Mouse (Mus musculus) T-cell, adult 2 months (primary cell): ENCODE data around the gene Pikfyve.

Experiments used
- DNase-seq: peaks from one replicate; pipeline ENCODE4 v3.0.0; 2022; ENCODE audit warnings: low spot score

Pikfyve gene

GRCm38 (mm10) chr1:65186287-65187073 lies at the start of gene Pikfyve, which contains the start of gene Idh1:
Pikfyve (plus strand) TSS chr1:65186683.
Idh1 (minus strand) TSS chr1:65186500.
- peak; percentile 95 for DNase-seq

- no peak for DNase-seq
These were observed 48.9 kb upstream of the Pikfyve start for GRCm38 (mm10) chr1:65137560-65137959.

GRCm38 (mm10) chr1:65144783-65145182 lies 41.7 kb upstream of the Pikfyve start:
- no peak for DNase-seq

- no peak for DNase-seq
These were observed 39.9 kb upstream of the Pikfyve start for GRCm38 (mm10) chr1:65146601-65147000.

GRCm38 (mm10) chr1:65147326-65147725 lies 39.2 kb upstream of the Pikfyve start:
- DNase-seq = no peak

- no peak for DNase-seq
These were observed 38.5 kb upstream of the Pikfyve start for GRCm38 (mm10) chr1:65147971-65148370.

GRCm38 (mm10) chr1:65154814-65155213 lies 31.7 kb upstream of the Pikfyve start:
- no peak for DNase-seq

- no peak for DNase-seq
These were observed 30.4 kb upstream of the Pikfyve start for GRCm38 (mm10) chr1:65156111-65156510.

GRCm38 (mm10) chr1:65162210-65162609 lies 24.3 kb upstream of the Pikfyve start:
- no peak for DNase-seq

GRCm38 (mm10) chr1:65167496-65167895 lies 19.0 kb upstream of the Pikfyve start:
- no peak for DNase-seq

GRCm38 (mm10) chr1:65169536-65169935 lies 16.9 kb upstream of the Pikfyve start:
- no peak for DNase-seq

GRCm38 (mm10) chr1:65169947-65170346 lies 16.5 kb upstream of the Pikfyve start:
- DNase-seq = no peak

- no peak for DNase-seq
These were observed 14.9 kb upstream of the Pikfyve start for GRCm38 (mm10) chr1:65171579-65171978.

- no peak for DNase-seq
These were observed 12.8 kb upstream of the Pikfyve start for GRCm38 (mm10) chr1:65173716-65174115.

- no peak for DNase-seq
These were observed 10.3 kb upstream of the Pikfyve start for GRCm38 (mm10) chr1:65176171-65176570.

- DNase-seq = no peak
These were observed 9.6 kb upstream of the Pikfyve start for GRCm38 (mm10) chr1:65176912-65177311.

GRCm38 (mm10) chr1:65177452-65177851 lies 9.0 kb upstream of the Pikfyve start:
- DNase-seq = no peak

GRCm38 (mm10) chr1:65178126-65178901 lies 8.2 kb upstream of the Pikfyve start:
- DNase-seq = peak; percentile 90

GRCm38 (mm10) chr1:65178902-65179432 lies 7.5 kb upstream of the Pikfyve start:
- DNase-seq = peak; percentile 67

GRCm38 (mm10) chr1:65179634-65180249 lies 6.7 kb upstream of the Pikfyve start:
- peak; percentile 54 for DNase-seq

- no peak for DNase-seq
These were observed 5.0 kb upstream of the Pikfyve start for GRCm38 (mm10) chr1:65181459-65181858.

GRCm38 (mm10) chr1:65183994-65184393 lies 2.5 kb upstream of the Pikfyve start:
- no peak for DNase-seq
